Mouse (Mus musculus) hindbrain, embryonic 14.5 days (tissue): ENCODE data around the gene Olfr56. TPM values are rescaled to one million over a fixed set of nuclear protein-coding genes. Genes with fewer than 3 reads are reported as not detected.
"Not testable (repeated sequence)": the region's sequence is repeated elsewhere in the genome, so short reads cannot be mapped to it uniquely, and the experiment has no call there.

Experiments used
- ATAC-seq: fragments of 200-750 bp; cut with Nextera tagmentation; 2 replicates; pipeline ENCODE4 v1.8.0; 2017; ENCODE audit warnings: moderate number of reproducible peaks, mild to moderate bottlenecking, moderate TSS enrichment, moderate library complexity; ENCODE audit not compliant: low FRiP score
- DNase-seq: peaks from one replicate; pipeline ENCODE4 v3.0.0-alpha.2; 2015; ENCODE audit warnings: low spot score
- H3K27ac ChIP-seq: fragments of 300-500 bp; sonication (generic); 2 replicates; pipeline ENCODE4 v1.5.1; 2014; ENCODE audit warnings: mild to moderate bottlenecking, moderate library complexity
- H3K27me3 ChIP-seq: fragments of 300-500 bp; sonication (generic); 2 replicates; pipeline ENCODE4 v1.6.1; 2014; ENCODE audit warnings: mild to moderate bottlenecking, low read length, mixed read lengths; ENCODE audit not compliant: control insufficient read depth, insufficient read depth
- H3K36me3 ChIP-seq: fragments of 300-500 bp; sonication (generic); replicated peaks from 2 replicates; pipeline ENCODE4 v1.6.1; 2014; ENCODE audit not compliant: control insufficient read depth, insufficient read depth
- H3K4me1 ChIP-seq: fragments of 300-500 bp; sonication (generic); replicated peaks from 2 replicates; pipeline ENCODE4 v1.6.1; 2014; ENCODE audit warnings: antibody characterized with exemption, low read length, mixed read lengths; ENCODE audit not compliant: control insufficient read depth, insufficient read depth
- H3K4me2 ChIP-seq: fragments of 300-500 bp; sonication (generic); replicated peaks from 2 replicates; pipeline ENCODE4 v1.6.1; 2014; ENCODE audit warnings: mild to moderate bottlenecking, moderate library complexity
- H3K4me3 ChIP-seq: fragments of 300-500 bp; sonication (generic); replicated peaks from 2 replicates; pipeline ENCODE4 v1.5.1; 2014; ENCODE audit warnings: mild to moderate bottlenecking, low read length
- H3K9ac ChIP-seq: fragments of 300-500 bp; sonication (generic); 2 replicates; pipeline ENCODE4 v1.6.1; 2014
- H3K9me3 ChIP-seq: fragments of 300-500 bp; sonication (generic); 2 replicates; pipeline ENCODE4 v1.6.1; 2016; ENCODE audit warnings: low read length; ENCODE audit not compliant: control insufficient read depth
- WGBS: fragments of 180-500 bp; shearing (Covaris S2); extraction: QIAGEN DNeasy Blood & Tissue Kit; methylation state at CpG from one replicate; pipeline ENCODE4 v1.1.7; 2014; 5-methylcytosine and 5-hydroxymethylcytosine counted together
- polyA plus RNA-seq: library from polyadenylated mRNA; unstranded; fragments of >200 nt; fragmentation: Nextera tagmentation; extraction: Ambion mirVana; gene quantifications from 2 replicates; pipeline ENCODE4 v1.2.1, GENCODE M21; 2014

Olfr56 gene
- polyA plus RNA-seq, 1 experiment from 2014 or later, result not detected

GRCm38 (mm10) chr11:48982848-48983247, 4.2 kb downstream of the Olfr56 start:
- not testable (repeated sequence) for H3K4me2 ChIP-seq, H3K27ac ChIP-seq, H3K4me3 ChIP-seq, DNase-seq, H3K9ac ChIP-seq, H3K36me3 ChIP-seq, H3K27me3 ChIP-seq, ATAC-seq, H3K4me1 ChIP-seq, H3K9me3 ChIP-seq
- no CpG with 5 or more reads among the region's 3 CpGs for WGBS

GRCm38 (mm10) chr11:48988219-48988618, 9.5 kb downstream of the Olfr56 start:
- 74% methylated on average over 2 of the region's 3 CpGs for WGBS
- DNase-seq, H3K4me2 ChIP-seq, H3K4me3 ChIP-seq, H3K9ac ChIP-seq, H3K27ac ChIP-seq, H3K4me1 ChIP-seq, H3K36me3 ChIP-seq, ATAC-seq, H3K27me3 ChIP-seq, H3K9me3 ChIP-seq: not testable (repeated sequence)

- not testable (repeated sequence) for H3K9ac ChIP-seq, H3K4me3 ChIP-seq, H3K36me3 ChIP-seq, H3K27me3 ChIP-seq, H3K4me1 ChIP-seq, ATAC-seq, H3K27ac ChIP-seq, DNase-seq, H3K9me3 ChIP-seq, H3K4me2 ChIP-seq
- 92% methylated on average over 1 of the region's 2 CpGs for WGBS
These were observed 11.3 kb downstream of the Olfr56 start for GRCm38 (mm10) chr11:48989981-48990380.

- not testable (repeated sequence) for DNase-seq, H3K27me3 ChIP-seq, H3K27ac ChIP-seq, H3K4me1 ChIP-seq, H3K4me3 ChIP-seq, H3K4me2 ChIP-seq, H3K36me3 ChIP-seq, ATAC-seq, H3K9ac ChIP-seq, H3K9me3 ChIP-seq
- WGBS, result 61% methylated on average over 4 of the region's 4 CpGs
These were observed 13.2 kb downstream of the Olfr56 start, which contains the start of gene Gm12185 for GRCm38 (mm10) chr11:48991740-48992520. Gene Gm12185, minus strand, starts transcription at chr11:48992226.

GRCm38 (mm10) chr11:48993296-48993695, 14.6 kb downstream of the Olfr56 start:
- not testable (repeated sequence) for H3K27ac ChIP-seq, H3K4me3 ChIP-seq, H3K9ac ChIP-seq, H3K9me3 ChIP-seq, H3K27me3 ChIP-seq, ATAC-seq, H3K36me3 ChIP-seq, DNase-seq, H3K4me2 ChIP-seq, H3K4me1 ChIP-seq
- WGBS, result 50% methylated on average over 10 of the region's 10 CpGs

- H3K27ac ChIP-seq, H3K36me3 ChIP-seq, H3K4me2 ChIP-seq, DNase-seq, H3K4me1 ChIP-seq, H3K4me3 ChIP-seq, H3K9me3 ChIP-seq, H3K27me3 ChIP-seq, H3K9ac ChIP-seq, ATAC-seq: not testable (repeated sequence)
- WGBS, result 78% methylated on average over 2 of the region's 2 CpGs
These were observed 15.3 kb downstream of the Olfr56 start, which contains the start of gene Tgtp1 for GRCm38 (mm10) chr11:48994018-48994417. Gene Tgtp1, minus strand, starts transcription at chr11:48994172.

- H3K27me3 ChIP-seq, DNase-seq, H3K9me3 ChIP-seq, H3K4me1 ChIP-seq, H3K27ac ChIP-seq, ATAC-seq, H3K9ac ChIP-seq, H3K4me3 ChIP-seq, H3K36me3 ChIP-seq, H3K4me2 ChIP-seq: not testable (repeated sequence)
- WGBS, result 96% methylated on average over 1 of the region's 1 CpGs
These were observed 21.7 kb downstream of the Olfr56 start for GRCm38 (mm10) chr11:49000411-49000810.

- H3K36me3 ChIP-seq, H3K27ac ChIP-seq, H3K9ac ChIP-seq, H3K9me3 ChIP-seq, H3K4me1 ChIP-seq, DNase-seq, H3K27me3 ChIP-seq, H3K4me3 ChIP-seq, H3K4me2 ChIP-seq, ATAC-seq: not testable (repeated sequence)
- WGBS, result 75% methylated on average over 2 of the region's 2 CpGs
These were observed 27.6 kb downstream of the Olfr56 start for GRCm38 (mm10) chr11:49006317-49006716.

GRCm38 (mm10) chr11:49006785-49007184, 28.1 kb downstream of the Olfr56 start:
- not testable (repeated sequence) for ATAC-seq, H3K4me2 ChIP-seq, H3K27ac ChIP-seq, DNase-seq, H3K9ac ChIP-seq, H3K27me3 ChIP-seq, H3K4me1 ChIP-seq, H3K4me3 ChIP-seq, H3K9me3 ChIP-seq, H3K36me3 ChIP-seq
- 42% methylated on average over 1 of the region's 1 CpGs for WGBS
